In genomic region chr12:49513131-49513530, GRCm38 (mm10) we compare ENCODE assay signal across 21 mouse cellular contexts.
DNase-seq lines count a peak whose midpoint lies in the region; ATAC-seq lines count a peak whose summit lies in the region.
"Had no signal": no experiment of that assay in that cellular context is flagged by ENCODE, and none has a peak within 500 bp of the region (broad histone marks: within the 10 kb centered on the region; RNA-seq: fewer than 3 reads in every experiment).

No protein-coding gene starts in this region.

- H3K36me3 ChIP-seq in forebrain, embryonic 14.5 days (ENCODE audit: control insufficient read depth, insufficient read depth, low read length), result no peaks in the 10 kb centered on the region
- H3K36me3 ChIP-seq in neural tube, embryonic 15.5 days, result no peaks in the 10 kb centered on the region
- H3K36me3 ChIP-seq: embryonic facial prominence, embryonic 10.5 days; embryonic facial prominence, embryonic 12.5 days; forebrain, embryonic 10.5 days; forebrain, embryonic 12.5 days had no signal

- no peaks in the 10 kb centered on the region for H3K9me3 ChIP-seq in forebrain, embryonic 14.5 days (replicated peaks; ENCODE audit: control insufficient read depth, low read length)
- H3K9me3 ChIP-seq in neural tube, embryonic 15.5 days (replicated peaks), result no peaks in the 10 kb centered on the region
- H3K9me3 ChIP-seq: embryonic facial prominence, embryonic 10.5 days; embryonic facial prominence, embryonic 12.5 days; forebrain, embryonic 10.5 days; forebrain, embryonic 12.5 days had no signal

- ATAC-seq in forebrain, embryonic 14.5 days, result no peak
- ATAC-seq in neural tube, embryonic 15.5 days (ENCODE audit: low FRiP score), result no peak
- ATAC-seq: forebrain, embryonic 16.5 days had no signal

- no peak overlapping the region for H3K9ac ChIP-seq in forebrain, embryonic 14.5 days (ENCODE audit: low read length)
- H3K9ac ChIP-seq in neural tube, embryonic 15.5 days (replicated peaks), result no peak overlapping the region
- H3K9ac ChIP-seq: embryonic facial prominence, embryonic 12.5 days; forebrain, embryonic 12.5 days had no signal

- DNase-seq in 3T3-L1 (ENCODE audit: low read depth, low spot score) (peak; percentile 80), NIH3T3 (ENCODE audit: low read depth) (peak; percentile 84)
- DNase-seq in fibroblast of lung, adult 2 months (ENCODE audit: low read depth), result peak; percentile 19
- DNase-seq in forebrain, embryonic 14.5 days (ENCODE audit: low spot score), result no peak
- DNase-seq in frontal cortex, postnatal 14 days (ENCODE audit: low spot score in 2 of 2), result no peak
- no peak for DNase-seq in gastrocnemius, adult 18-20 months (ENCODE audit: low spot score)
- DNase-seq: adrenal gland, adult 2 months; adrenal gland, postnatal 14 days; adrenal gland, postnatal 36 days; cerebellum, adult 11-12 months; cerebellum, adult 2 months; cerebellum, adult 9-10 months; cerebellum, postnatal 10 days; cerebellum, postnatal 25 days; gastrocnemius, adult 2 months had no signal

- no peak overlapping the region for H3K4me3 ChIP-seq in forebrain, embryonic 14.5 days (ENCODE audit: low read depth, low read length)
- no peak overlapping the region for H3K4me3 ChIP-seq in neural tube, embryonic 15.5 days (replicated peaks)
- H3K4me3 ChIP-seq: embryonic facial prominence, embryonic 10.5 days; embryonic facial prominence, embryonic 12.5 days; forebrain, embryonic 10.5 days; forebrain, embryonic 12.5 days; gastrocnemius, adult 2 months had no signal

- H3K4me2 ChIP-seq in forebrain, embryonic 14.5 days (ENCODE audit: low read length), result no peak overlapping the region
- H3K4me2 ChIP-seq in neural tube, embryonic 15.5 days, result no peak overlapping the region
- H3K4me2 ChIP-seq: embryonic facial prominence, embryonic 12.5 days; forebrain, embryonic 12.5 days had no signal

- H3K27ac ChIP-seq in forebrain, embryonic 14.5 days (ENCODE audit: low read depth, low read length), result no peak overlapping the region
- H3K27ac ChIP-seq in neural tube, embryonic 15.5 days (replicated peaks), result no peak overlapping the region
- H3K27ac ChIP-seq: embryonic facial prominence, embryonic 10.5 days; embryonic facial prominence, embryonic 12.5 days; forebrain, embryonic 10.5 days; forebrain, embryonic 12.5 days; gastrocnemius, adult 2 months had no signal

- no peaks in the 10 kb centered on the region for H3K27me3 ChIP-seq in forebrain, embryonic 14.5 days (replicated peaks; ENCODE audit: control insufficient read depth, insufficient read depth, low read length)
- H3K27me3 ChIP-seq in neural tube, embryonic 15.5 days (replicated peaks), result no peaks in the 10 kb centered on the region
- H3K27me3 ChIP-seq: embryonic facial prominence, embryonic 12.5 days; forebrain, embryonic 12.5 days had no signal

- H3K4me1 ChIP-seq in forebrain, embryonic 14.5 days (ENCODE audit: control insufficient read depth, insufficient read depth, low read length), result no peaks in the 10 kb centered on the region
- no peaks in the 10 kb centered on the region for H3K4me1 ChIP-seq in neural tube, embryonic 15.5 days
- H3K4me1 ChIP-seq: embryonic facial prominence, embryonic 10.5 days; embryonic facial prominence, embryonic 12.5 days; forebrain, embryonic 10.5 days; forebrain, embryonic 12.5 days had no signal

Comparison
In these comparisons a context has a peak if more than half of its experiments do, and no peak if none do; other contexts are left out.
1. DNase-seq: peak in 3T3-L1 (single experiment), NIH3T3 (single experiment) and fibroblast of lung, adult 2 months (single experiment); none in forebrain, embryonic 14.5 days (single experiment), frontal cortex, postnatal 14 days (0 of 2) and gastrocnemius, adult 18-20 months (single experiment).